Mouse (Mus musculus) C2C12 (cell line): ENCODE data around the gene Spata2l.

Experiments used
- CTCF ChIP-seq: IDR thresholded peaks from one replicate; pipeline ENCODE4 v1.5.1; 2011; ENCODE audit not compliant: control insufficient read depth, insufficient read depth, insufficient read length
- MYOD1 ChIP-seq: IDR thresholded peaks from one replicate; pipeline ENCODE4 v1.6.1; 2011; ENCODE audit warnings: low read depth; ENCODE audit not compliant: control insufficient read depth, insufficient read length

- TF ChIP-seq CTCF (no peak), MYOD1 (no peak)
Observed at GRCm38 (mm10) chr8:123193771-123194170, 42.3 kb downstream of the Spata2l start.
